Mouse (Mus musculus): ENCODE measurements around the gene Slc2a4. TPM values are rescaled to one million over a fixed set of nuclear protein-coding genes. Genes with fewer than 3 reads are reported as not detected.
A peak's percentile ranks its signal among the peaks of the same experiment; 100 is the strongest.
"Not testable (repeated sequence)": the region's sequence is repeated elsewhere in the genome, so short reads cannot be mapped to it uniquely, and the experiment has no call there.

Gene Slc2a4
- polyA plus RNA-seq, 1 experiment from 2014 or later = 21.7 TPM

- no peak overlapping the region for H3K4me2 ChIP-seq (replicated peaks)
- H3K27me3 ChIP-seq = peaks cover 13% of the 10 kb centered on the region; the same call in 1 of the 2 replicates
- H3K9ac ChIP-seq = 0 out of 2 replicates have a peak overlapping the region, but pooled peaks have one; percentile 4
- WGBS = 14% methylated on average over 4 of the region's 4 CpGs
- 0 out of 2 replicates have a peak overlapping the region, but pooled peaks have one; percentile 28 for H3K27ac ChIP-seq (replicated peaks)
- H3K36me3 ChIP-seq = no peaks in the 10 kb centered on the region; the same call in 1 of the 2 replicates
- H3K9me3 ChIP-seq (replicated peaks) = no peaks in the 10 kb centered on the region
- no peak overlapping the region for H3K4me3 ChIP-seq (replicated peaks)
- no peak for ATAC-seq (ENCODE audit: insufficient number of reproducible peaks, low FRiP score, low TSS enrichment, low read depth)
- peaks cover 45% of the 10 kb centered on the region for H3K4me1 ChIP-seq
Observed at GRCm38 (mm10) chr11:69937385-69937784, 10.6 kb downstream of the Slc2a4 start.

GRCm38 (mm10) chr11:69936714-69937347, 11.2 kb downstream of the Slc2a4 start:
- 27% methylated on average over 9 of the region's 9 CpGs for WGBS
- H3K27me3 ChIP-seq = peaks cover 13% of the 10 kb centered on the region; the same call in 1 of the 2 replicates
- 0 out of 2 replicates have a peak overlapping the region, but pooled peaks have one; percentile 4 for H3K9ac ChIP-seq
- peak overlapping the region; percentile 100 for H3K4me2 ChIP-seq (replicated peaks)
- peak overlapping the region; percentile 28; the same call in 1 of the 2 replicates for H3K27ac ChIP-seq (replicated peaks)
- peaks cover 45% of the 10 kb centered on the region for H3K4me1 ChIP-seq
- peak overlapping the region; percentile 58 for H3K4me3 ChIP-seq (replicated peaks)
- H3K36me3 ChIP-seq = no peaks in the 10 kb centered on the region
- no peaks in the 10 kb centered on the region for H3K9me3 ChIP-seq (replicated peaks)
- ATAC-seq (ENCODE audit: insufficient number of reproducible peaks, low FRiP score, low TSS enrichment, low read depth) = no peak

- WGBS = 2% methylated on average over 28 of the region's 30 CpGs
- Histone ChIP-seq H3K27me3 (peaks cover 13% of the 10 kb centered on the region; the same call in 1 of the 2 replicates), H3K4me1 (peaks cover 45% of the 10 kb centered on the region), H3K4me3 (replicated peaks) (peak overlapping the region; percentile 58), H3K9ac (peak overlapping the region; percentile 50), H3K36me3 (no peaks in the 10 kb centered on the region), H3K9me3 (replicated peaks) (no peaks in the 10 kb centered on the region), H3K4me2 (replicated peaks) (peak overlapping the region; percentile 100), H3K27ac (replicated peaks) (no peak overlapping the region)
- ATAC-seq (ENCODE audit: insufficient number of reproducible peaks, low FRiP score, low TSS enrichment, low read depth) = no peak
Observed at GRCm38 (mm10) chr11:69936156-69936555, 11.8 kb downstream of the Slc2a4 start.

- ATAC-seq (ENCODE audit: insufficient number of reproducible peaks, low FRiP score, low TSS enrichment, low read depth) = peak; percentile 83
- H3K27ac ChIP-seq (replicated peaks) = no peak within 1 kb of the TSS
- H3K9me3 ChIP-seq (replicated peaks) = no peaks in the 10 kb centered on the region
- H3K4me3 ChIP-seq (replicated peaks) = peak within 1 kb of the TSS; percentile 58
- WGBS = 2% methylated on average over 55 of the region's 62 CpGs
- peak within 1 kb of the TSS; percentile 50 for H3K9ac ChIP-seq
- peak within 1 kb of the TSS; percentile 100 for H3K4me2 ChIP-seq (replicated peaks)
- no peaks in the 10 kb centered on the region for H3K36me3 ChIP-seq
- H3K27me3 ChIP-seq = peaks cover 13% of the 10 kb centered on the region; the same call in 1 of the 2 replicates
- peaks cover 45% of the 10 kb centered on the region for H3K4me1 ChIP-seq
Observed at GRCm38 (mm10) chr11:69935137-69935879, 12.7 kb downstream of the Slc2a4 start, which contains the start of gene Ybx2. Ybx2 (plus strand) TSS chr11:69935796.

- Histone ChIP-seq H3K36me3 (no peaks in the 10 kb centered on the region), H3K27ac (replicated peaks) (no peak overlapping the region), H3K9ac (no peak overlapping the region), H3K4me3 (replicated peaks) (peak overlapping the region; percentile 58), H3K4me2 (replicated peaks) (peak overlapping the region; percentile 44; the same call in 1 of the 2 replicates), H3K27me3 (peaks cover 13% of the 10 kb centered on the region; the same call in 1 of the 2 replicates), H3K9me3 (replicated peaks) (no peaks in the 10 kb centered on the region), H3K4me1 (peaks cover 45% of the 10 kb centered on the region)
- no peak for ATAC-seq (ENCODE audit: insufficient number of reproducible peaks, low FRiP score, low TSS enrichment, low read depth)
- WGBS = 16% methylated on average over 6 of the region's 6 CpGs
Observed at GRCm38 (mm10) chr11:69934681-69935080, 13.3 kb downstream of the Slc2a4 start.

GRCm38 (mm10) chr11:69934169-69934568, 13.8 kb downstream of the Slc2a4 start:
- H3K4me1 ChIP-seq = peaks cover 45% of the 10 kb centered on the region
- peak; percentile 30; the same call in 1 of the 2 replicates for ATAC-seq (ENCODE audit: insufficient number of reproducible peaks, low FRiP score, low TSS enrichment, low read depth)
- no peak overlapping the region for H3K9ac ChIP-seq

GRCm38 (mm10) chr11:69933066-69933465, 14.9 kb downstream of the Slc2a4 start:
- H3K27ac ChIP-seq (replicated peaks) = no peak overlapping the region
- no peaks in the 10 kb centered on the region for H3K9me3 ChIP-seq (replicated peaks)
- WGBS = 70% methylated on average over 4 of the region's 4 CpGs
- ATAC-seq (ENCODE audit: insufficient number of reproducible peaks, low FRiP score, low TSS enrichment, low read depth) = no peak
- no peak overlapping the region for H3K4me3 ChIP-seq (replicated peaks)
- peaks cover 10% of the 10 kb centered on the region; the same call in 1 of the 2 replicates for H3K27me3 ChIP-seq
- H3K36me3 ChIP-seq = no peaks in the 10 kb centered on the region
- H3K4me1 ChIP-seq = peaks cover 38% of the 10 kb centered on the region
- H3K9ac ChIP-seq = no peak overlapping the region
- no peak overlapping the region for H3K4me2 ChIP-seq (replicated peaks)

More at GRCm38 (mm10) chr11:69934169-69934568, 13.8 kb downstream of the Slc2a4 start:
- H3K9me3 ChIP-seq (replicated peaks) = no peaks in the 10 kb centered on the region
- H3K4me2 ChIP-seq (replicated peaks) = peak overlapping the region; percentile 44
- H3K27me3 ChIP-seq = peaks cover 13% of the 10 kb centered on the region; the same call in 1 of the 2 replicates
- under 1% methylated on average over 18 of the region's 18 CpGs for WGBS
- no peaks in the 10 kb centered on the region for H3K36me3 ChIP-seq
- no peak overlapping the region for H3K27ac ChIP-seq (replicated peaks)
- peak overlapping the region; percentile 26 for H3K4me3 ChIP-seq (replicated peaks)

GRCm38 (mm10) chr11:69932254-69932653, 15.7 kb downstream of the Slc2a4 start:
- WGBS = 36% methylated on average over 3 of the region's 3 CpGs
- no peak overlapping the region for H3K4me3 ChIP-seq (replicated peaks)
- no peak for ATAC-seq (ENCODE audit: insufficient number of reproducible peaks, low FRiP score, low TSS enrichment, low read depth)
- no peak overlapping the region for H3K9ac ChIP-seq
- H3K27ac ChIP-seq (replicated peaks) = no peak overlapping the region
- H3K9me3 ChIP-seq (replicated peaks) = no peaks in the 10 kb centered on the region
- H3K4me1 ChIP-seq = peaks cover 30% of the 10 kb centered on the region
- H3K27me3 ChIP-seq = peaks cover 6% of the 10 kb centered on the region; the same call in 1 of the 2 replicates
- no peaks in the 10 kb centered on the region for H3K36me3 ChIP-seq
- H3K4me2 ChIP-seq (replicated peaks) = no peak overlapping the region

- 67% methylated on average over 8 of the region's 8 CpGs for WGBS
Observed at GRCm38 (mm10) chr11:69931769-69932168, 16.2 kb downstream of the Slc2a4 start.

GRCm38 (mm10) chr11:69930967-69931537, 16.9 kb downstream of the Slc2a4 start:
- no peak for ATAC-seq (ENCODE audit: insufficient number of reproducible peaks, low FRiP score, low TSS enrichment, low read depth)
- Histone ChIP-seq H3K36me3 (no peaks in the 10 kb centered on the region), H3K4me3 (replicated peaks) (no peak overlapping the region), H3K9me3 (replicated peaks) (no peaks in the 10 kb centered on the region), H3K9ac (no peak overlapping the region), H3K27ac (replicated peaks) (no peak overlapping the region), H3K27me3 (peaks cover 4% of the 10 kb centered on the region; the same call in 1 of the 2 replicates), H3K4me1 (peaks cover 18% of the 10 kb centered on the region), H3K4me2 (replicated peaks) (no peak overlapping the region)
- 66% methylated on average over 3 of the region's 3 CpGs for WGBS

More at GRCm38 (mm10) chr11:69931769-69932168, 16.2 kb downstream of the Slc2a4 start:
- peaks cover 4% of the 10 kb centered on the region; the same call in 1 of the 2 replicates for H3K27me3 ChIP-seq
- peaks cover 25% of the 10 kb centered on the region for H3K4me1 ChIP-seq
- H3K27ac ChIP-seq (replicated peaks) = no peak overlapping the region
- no peak overlapping the region for H3K9ac ChIP-seq
- no peak overlapping the region for H3K4me3 ChIP-seq (replicated peaks)
- no peaks in the 10 kb centered on the region for H3K36me3 ChIP-seq
- no peak for ATAC-seq (ENCODE audit: insufficient number of reproducible peaks, low FRiP score, low TSS enrichment, low read depth)
- no peaks in the 10 kb centered on the region for H3K9me3 ChIP-seq (replicated peaks)
- no peak overlapping the region for H3K4me2 ChIP-seq (replicated peaks)

GRCm38 (mm10) chr11:69930176-69930575, 17.8 kb downstream of the Slc2a4 start:
- not testable (repeated sequence) for ATAC-seq (ENCODE audit: insufficient number of reproducible peaks, low FRiP score, low TSS enrichment, low read depth); H3K4me2 ChIP-seq (replicated peaks); H3K27me3 ChIP-seq; H3K4me1 ChIP-seq; H3K9ac ChIP-seq; H3K4me3 ChIP-seq (replicated peaks); H3K27ac ChIP-seq (replicated peaks); H3K9me3 ChIP-seq (replicated peaks); H3K36me3 ChIP-seq
- WGBS = 86% methylated on average over 8 of the region's 8 CpGs

Data from embryonic facial prominence, embryonic 15.5 days (tissue).